Mouse (Mus musculus): ENCODE results near the gene Gpr63. TPM values are rescaled to one million over a fixed set of nuclear protein-coding genes. Genes with fewer than 3 reads are reported as not detected.
"Not testable (repeated sequence)": the region's sequence is repeated elsewhere in the genome, so short reads cannot be mapped to it uniquely, and the experiment has no call there.

The Gpr63 gene
- polyA plus RNA-seq, 1 experiment: 0.44 TPM

DNA sequence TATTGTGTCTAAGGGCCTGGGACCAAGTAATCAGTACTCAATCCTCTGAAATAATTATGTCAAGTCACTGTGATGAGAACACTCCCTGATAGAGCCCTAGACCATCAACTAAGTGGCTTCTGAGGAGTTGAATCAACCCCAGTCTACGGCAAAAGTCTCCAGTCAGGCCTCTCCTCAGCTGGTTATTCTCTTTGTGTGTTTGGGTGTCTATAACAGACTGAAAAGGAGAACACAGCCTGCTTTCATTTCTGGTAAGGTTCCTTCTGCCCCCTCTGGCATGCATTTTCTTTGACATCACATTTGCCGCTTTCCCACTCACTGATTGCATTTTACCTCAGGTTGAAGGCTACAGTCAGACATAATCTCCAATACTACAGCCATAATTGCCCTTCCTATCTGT is 62.0 kb downstream of the Gpr63 start:
- H3K4me3 ChIP-seq (ENCODE audit: insufficient read depth, low read depth, low read length): no peak overlapping the region
- no peak overlapping the region for H3K27ac ChIP-seq (replicated peaks; ENCODE audit: low read depth, low read length)
- H3K4me1 ChIP-seq (ENCODE audit: control insufficient read depth, insufficient read depth, insufficient read length, low read length): no peaks in the 10 kb centered on the region

GRCm38 (mm10) chr4:25028752-25029151 is 62.5 kb downstream of the Gpr63 start:
- Histone ChIP-seq H3K27ac (replicated peaks; ENCODE audit: low read depth, low read length) (no peak overlapping the region), H3K4me1 (ENCODE audit: control insufficient read depth, insufficient read depth, insufficient read length, low read length) (no peaks in the 10 kb centered on the region), H3K4me3 (ENCODE audit: insufficient read depth, low read depth, low read length) (no peak overlapping the region)

GRCm38 (mm10) chr4:25029875-25030274 is 63.7 kb downstream of the Gpr63 start:
- Histone ChIP-seq H3K4me3 (ENCODE audit: insufficient read depth, low read depth, low read length) (no peak overlapping the region), H3K27ac (replicated peaks; ENCODE audit: low read depth, low read length) (no peak overlapping the region), H3K4me1 (ENCODE audit: control insufficient read depth, insufficient read depth, insufficient read length, low read length) (no peaks in the 10 kb centered on the region)

DNA sequence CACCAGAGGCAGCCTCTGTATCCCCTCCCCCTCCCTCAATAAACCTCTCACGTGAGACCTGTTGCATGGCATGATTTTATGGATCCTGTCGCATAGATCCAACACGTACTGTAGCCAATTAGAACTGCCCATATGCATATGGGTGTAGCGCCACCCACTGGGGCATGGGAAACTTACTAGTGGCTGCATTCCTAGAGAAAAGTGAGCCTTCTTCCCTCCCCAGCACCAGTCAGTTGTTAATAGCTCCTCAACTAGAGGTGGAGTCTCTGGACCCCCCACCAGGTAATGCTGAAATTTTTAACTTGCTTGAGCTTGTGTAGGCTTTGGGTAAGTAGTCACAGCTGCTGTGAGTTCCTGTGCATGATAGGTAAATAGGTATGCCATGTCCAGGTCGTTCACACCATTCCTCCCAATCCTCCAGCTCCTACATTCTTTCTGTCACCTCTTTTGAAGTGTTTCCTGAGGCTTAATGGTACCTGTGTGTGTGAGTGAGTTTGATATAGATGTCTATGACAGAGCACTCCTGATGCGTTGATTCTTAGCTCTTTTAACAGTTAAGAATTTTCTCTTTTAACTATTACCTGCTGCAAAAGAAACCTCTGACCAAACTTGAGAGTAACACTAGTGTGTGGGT is 69.1 kb downstream of the Gpr63 start:
- no peak overlapping the region for H3K4me3 ChIP-seq (ENCODE audit: insufficient read depth, low read depth, low read length)
- no peak overlapping the region for H3K27ac ChIP-seq (replicated peaks; ENCODE audit: low read depth, low read length)
- no peaks in the 10 kb centered on the region for H3K4me1 ChIP-seq (ENCODE audit: control insufficient read depth, insufficient read depth, insufficient read length, low read length)

DNA sequence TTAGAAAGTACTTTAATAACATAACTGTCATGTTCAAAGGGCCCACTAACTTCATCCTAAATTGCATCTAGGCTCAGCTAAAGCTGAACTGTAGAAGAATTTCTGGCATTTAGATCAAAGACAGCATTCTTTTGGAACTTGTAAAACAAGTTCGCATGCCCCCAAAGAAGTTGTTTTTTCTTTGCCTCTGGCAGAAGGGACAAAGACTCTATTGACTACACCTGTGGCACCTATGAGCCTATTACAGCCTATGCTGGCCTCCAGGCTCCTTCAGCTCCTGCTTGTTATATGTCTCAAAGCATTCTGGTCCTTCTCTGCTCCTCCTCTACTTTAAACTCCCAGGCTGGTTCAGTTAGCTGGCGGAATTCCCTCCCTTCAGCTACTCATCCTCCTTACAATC is 69.6 kb downstream of the Gpr63 start:
- H3K27ac ChIP-seq (replicated peaks; ENCODE audit: low read depth, low read length): no peak overlapping the region
- H3K4me3 ChIP-seq (ENCODE audit: insufficient read depth, low read depth, low read length): no peak overlapping the region
- no peaks in the 10 kb centered on the region for H3K4me1 ChIP-seq (ENCODE audit: control insufficient read depth, insufficient read depth, insufficient read length, low read length)

DNA sequence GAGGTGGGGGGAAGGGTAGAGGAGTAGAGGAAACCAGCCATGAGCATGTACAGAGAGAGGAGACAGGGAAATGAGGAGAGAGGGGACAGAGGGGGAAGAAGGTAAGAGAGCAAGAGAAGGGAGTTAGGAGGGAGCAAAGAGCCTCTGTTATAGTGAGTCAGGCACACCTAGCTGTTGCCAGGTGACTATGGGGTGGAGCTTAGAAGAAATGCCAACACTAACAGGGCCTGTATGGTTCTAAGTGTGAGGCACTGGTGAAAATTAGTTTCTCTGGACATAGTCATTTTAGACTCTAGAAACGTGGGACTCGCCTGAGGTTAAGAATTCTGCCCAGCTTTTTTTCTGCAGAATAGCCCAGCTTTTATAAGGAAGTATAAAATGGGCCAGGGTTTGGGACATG is 71.1 kb downstream of the Gpr63 start:
- no peaks in the 10 kb centered on the region for H3K4me1 ChIP-seq (ENCODE audit: control insufficient read depth, insufficient read depth, insufficient read length, low read length)
- H3K4me3 ChIP-seq (ENCODE audit: insufficient read depth, low read depth, low read length): no peak overlapping the region
- H3K27ac ChIP-seq (replicated peaks; ENCODE audit: low read depth, low read length): no peak overlapping the region

DNA sequence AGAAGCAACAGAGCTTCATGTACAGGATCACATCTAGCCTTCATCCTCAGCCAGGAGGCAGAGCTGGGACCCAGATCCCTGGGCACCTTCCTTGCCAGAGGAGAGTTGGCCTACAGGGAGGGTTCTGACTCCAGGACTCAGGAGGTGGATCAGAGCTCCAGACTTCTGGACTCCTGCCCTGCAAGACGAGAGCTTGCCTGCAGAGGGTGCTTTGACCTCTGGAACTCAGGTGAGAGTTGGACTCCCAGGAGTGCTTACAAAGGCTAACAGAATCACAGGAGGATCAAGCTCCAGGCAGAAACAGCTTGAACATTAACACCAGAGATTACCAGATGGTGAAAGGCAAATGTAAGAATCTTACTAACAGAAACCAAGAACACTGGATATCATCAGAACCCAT is 89.3 kb downstream of the Gpr63 start:
- not testable (repeated sequence) for H3K27ac ChIP-seq (replicated peaks; ENCODE audit: low read depth, low read length); H3K4me3 ChIP-seq (ENCODE audit: insufficient read depth, low read depth, low read length); H3K4me1 ChIP-seq (ENCODE audit: control insufficient read depth, insufficient read depth, insufficient read length, low read length)

Other genes starting within 250 kb of the Gpr63 start
- gene Klhl32, start 115.3 kb upstream of the Gpr63 start, polyA plus RNA-seq (2012; ENCODE audit: insufficient read depth, insufficient read length, missing spikeins): not detected in 2 replicates
- gene Ndufaf4, start 68.3 kb upstream of the Gpr63 start, polyA plus RNA-seq (2012; ENCODE audit: insufficient read depth, insufficient read length, missing spikeins): 102 and 113 TPM in 2 replicates

Data from brown adipose tissue, adult 24 weeks (tissue).